Mouse (Mus musculus): ENCODE results near the gene Gnb3. TPM values are rescaled to one million over a fixed set of nuclear protein-coding genes. Genes with fewer than 3 reads are reported as not detected.
A peak's percentile ranks its signal among the peaks of the same experiment; 100 is the strongest.

Gene Gnb3
- total and polyA plus RNA-seq, 2 experiments from 2014 or later: 0.66 to 1.1 TPM

- WGBS: under 1% methylated on average over 32 of the region's 35 CpGs
- H3K4me2 ChIP-seq (ENCODE audit: low read depth, low read length, poor library complexity, severe bottlenecking): peak overlapping the region; percentile 69
- H3K9me3 ChIP-seq (ENCODE audit: low read length): no peaks in the 10 kb centered on the region
- DNase-seq (ENCODE audit: low spot score) (peak; percentile 83), ATAC-seq (ENCODE audit: low FRiP score) (no peak)
- TF ChIP-seq CTCF (IDR thresholded peaks at IDR 0.05): peak; percentile 79
- peak overlapping the region; percentile 69 for H3K27ac ChIP-seq (ENCODE audit: low read depth, low read length)
- H3K4me1 ChIP-seq (ENCODE audit: insufficient read depth, low read length): peaks cover 10% of the 10 kb centered on the region; the same call in 1 of the 2 replicates
- H3K36me3 ChIP-seq (ENCODE audit: insufficient read depth, low read length): 0 out of 2 replicates have a peak, but pooled peaks cover 10% of the 10 kb centered on the region
- peak overlapping the region; percentile 43 for H3K4me3 ChIP-seq (ENCODE audit: low read depth, low read length)
- H3K27me3 ChIP-seq (ENCODE audit: insufficient read depth, low read length): no peaks in the 10 kb centered on the region
- peak overlapping the region; percentile 54 for H3K9ac ChIP-seq (replicated peaks; ENCODE audit: low read length, poor library complexity, severe bottlenecking)
Observed at GRCm38 (mm10) chr6:124809052-124809774, 30.9 kb downstream of the Gnb3 start.

- Histone ChIP-seq H3K36me3 (ENCODE audit: insufficient read depth, low read length) (0 out of 2 replicates have a peak, but pooled peaks cover 10% of the 10 kb centered on the region), H3K9me3 (ENCODE audit: low read length) (no peaks in the 10 kb centered on the region), H3K27ac (ENCODE audit: low read depth, low read length) (peak within 1 kb of the TSS; percentile 69), H3K4me2 (ENCODE audit: low read depth, low read length, poor library complexity, severe bottlenecking) (peak within 1 kb of the TSS; percentile 69), H3K9ac (replicated peaks; ENCODE audit: low read length, poor library complexity, severe bottlenecking) (peak within 1 kb of the TSS; percentile 54), H3K27me3 (ENCODE audit: insufficient read depth, low read length) (no peaks in the 10 kb centered on the region), H3K4me1 (ENCODE audit: insufficient read depth, low read length) (peaks cover 9% of the 10 kb centered on the region; the same call in 1 of the 2 replicates), H3K4me3 (ENCODE audit: low read depth, low read length) (peak within 1 kb of the TSS; percentile 43)
- no peak for TF ChIP-seq CTCF (IDR thresholded peaks at IDR 0.05)
- peak; percentile 8; the same call in 1 of the 2 replicates for ATAC-seq (ENCODE audit: low FRiP score)
- peak; percentile 58 for DNase-seq (ENCODE audit: low spot score)
- WGBS: 4% methylated on average over 29 of the region's 29 CpGs
Observed at GRCm38 (mm10) chr6:124808358-124809012, 31.6 kb downstream of the Gnb3 start, which contains the start of gene Spsb2. Gene Spsb2 (plus strand): TSS chr6:124808661.

- ATAC-seq (ENCODE audit: low FRiP score): no peak
- TF ChIP-seq CTCF (IDR thresholded peaks at IDR 0.05): no peak
- 0 out of 2 replicates have a peak, but pooled peaks cover 10% of the 10 kb centered on the region for H3K36me3 ChIP-seq (ENCODE audit: insufficient read depth, low read length)
- no peaks in the 10 kb centered on the region for H3K27me3 ChIP-seq (ENCODE audit: insufficient read depth, low read length)
- H3K4me2 ChIP-seq (ENCODE audit: low read depth, low read length, poor library complexity, severe bottlenecking): peak overlapping the region; percentile 69
- 89% methylated on average over 6 of the region's 6 CpGs for WGBS
- peak overlapping the region; percentile 43 for H3K4me3 ChIP-seq (ENCODE audit: low read depth, low read length)
- H3K9ac ChIP-seq (replicated peaks; ENCODE audit: low read length, poor library complexity, severe bottlenecking): no peak overlapping the region
- no peak overlapping the region for H3K27ac ChIP-seq (ENCODE audit: low read depth, low read length)
- DNase-seq (ENCODE audit: low spot score): no peak
- no peaks in the 10 kb centered on the region for H3K9me3 ChIP-seq (ENCODE audit: low read length)
- H3K4me1 ChIP-seq (ENCODE audit: insufficient read depth, low read length): peaks cover 9% of the 10 kb centered on the region; the same call in 1 of the 2 replicates
Observed at GRCm38 (mm10) chr6:124807986-124808357, 32.1 kb downstream of the Gnb3 start.

GRCm38 (mm10) chr6:124807366-124807765 lies 32.7 kb downstream of the Gnb3 start:
- WGBS: 91% methylated on average over 4 of the region's 4 CpGs
- no peak for ATAC-seq (ENCODE audit: low FRiP score)
- DNase-seq (ENCODE audit: low spot score): no peak
- H3K4me2 ChIP-seq (ENCODE audit: low read depth, low read length, poor library complexity, severe bottlenecking): no peak overlapping the region
- H3K4me3 ChIP-seq (ENCODE audit: low read depth, low read length): no peak overlapping the region
- no peak for TF ChIP-seq CTCF (IDR thresholded peaks at IDR 0.05)
- no peaks in the 10 kb centered on the region for H3K9me3 ChIP-seq (ENCODE audit: low read length)
- H3K4me1 ChIP-seq (ENCODE audit: insufficient read depth, low read length): peaks cover 6% of the 10 kb centered on the region; the same call in 1 of the 2 replicates
- no peaks in the 10 kb centered on the region for H3K27me3 ChIP-seq (ENCODE audit: insufficient read depth, low read length)
- no peak overlapping the region for H3K27ac ChIP-seq (ENCODE audit: low read depth, low read length)
- 0 out of 2 replicates have a peak, but pooled peaks cover 10% of the 10 kb centered on the region for H3K36me3 ChIP-seq (ENCODE audit: insufficient read depth, low read length)
- H3K9ac ChIP-seq (replicated peaks; ENCODE audit: low read length, poor library complexity, severe bottlenecking): no peak overlapping the region

- H3K4me2 ChIP-seq (ENCODE audit: low read depth, low read length, poor library complexity, severe bottlenecking): peak overlapping the region; percentile 67
- 0 out of 2 replicates have a peak, but pooled peaks cover 3% of the 10 kb centered on the region for H3K36me3 ChIP-seq (ENCODE audit: insufficient read depth, low read length)
- no peak for ATAC-seq (ENCODE audit: low FRiP score)
- H3K9me3 ChIP-seq (ENCODE audit: low read length): no peaks in the 10 kb centered on the region
- peak overlapping the region; percentile 92 for H3K27ac ChIP-seq (ENCODE audit: low read depth, low read length)
- H3K9ac ChIP-seq (replicated peaks; ENCODE audit: low read length, poor library complexity, severe bottlenecking): no peak overlapping the region
- H3K27me3 ChIP-seq (ENCODE audit: insufficient read depth, low read length): no peaks in the 10 kb centered on the region
- WGBS: 75% methylated on average over 7 of the region's 7 CpGs
- DNase-seq (ENCODE audit: low spot score): no peak
- H3K4me3 ChIP-seq (ENCODE audit: low read depth, low read length): peak overlapping the region; percentile 40; the same call in 1 of the 2 replicates
- TF ChIP-seq CTCF (IDR thresholded peaks at IDR 0.05): no peak
- H3K4me1 ChIP-seq (ENCODE audit: insufficient read depth, low read length): peaks cover 2% of the 10 kb centered on the region; the same call in 1 of the 2 replicates
Observed at GRCm38 (mm10) chr6:124806446-124807140, 33.5 kb downstream of the Gnb3 start.
